Mouse (Mus musculus) liver, postnatal 0 days (tissue): Measurements from ENCODE around the gene Cfap298. TPM values are rescaled to one million over a fixed set of nuclear protein-coding genes. Genes with fewer than 3 reads are reported as not detected.

Experiments
- ATAC-seq: fragments of 200-750 bp; cut with Nextera tagmentation; 2 replicates; pipeline ENCODE4 v1.8.0; 2017; ENCODE audit warnings: mild to moderate bottlenecking, moderate library complexity
- DNase-seq: peaks from one replicate; pipeline ENCODE4 v3.0.0-alpha.2; 2016
- H3K27ac ChIP-seq: fragments of 300-500 bp; sonication (generic); 2 replicates; pipeline ENCODE4 v1.5.1; 2014; ENCODE audit warnings: antibody characterized with exemption, moderate library complexity, mild to moderate bottlenecking, low read depth
- H3K27me3 ChIP-seq: fragments of 300-500 bp; sonication (generic); 2 replicates; pipeline ENCODE4 v1.6.1; 2014; ENCODE audit warnings: low read length, control low read depth, mixed read lengths; ENCODE audit not compliant: insufficient read depth
- H3K36me3 ChIP-seq: fragments of 300-500 bp; sonication (generic); replicated peaks from 2 replicates; pipeline ENCODE4 v1.6.1; 2014; ENCODE audit warnings: mild to moderate bottlenecking, control low read depth, low read length, moderate library complexity, mixed read lengths; ENCODE audit not compliant: insufficient read depth
- H3K4me1 ChIP-seq: fragments of 300-500 bp; sonication (generic); 2 replicates; pipeline ENCODE4 v1.6.1; 2014; ENCODE audit warnings: antibody characterized with exemption, mild to moderate bottlenecking, control low read depth; ENCODE audit not compliant: insufficient read depth
- H3K4me2 ChIP-seq: fragments of 300-500 bp; sonication (generic); 2 replicates; pipeline ENCODE4 v1.6.1; 2014; ENCODE audit warnings: low read depth, mild to moderate bottlenecking, low read length, moderate library complexity, mixed read lengths
- H3K4me3 ChIP-seq: fragments of 300-500 bp; sonication (generic); 2 replicates; pipeline ENCODE4 v1.5.1; 2014; ENCODE audit warnings: low read depth, low read length
- H3K9ac ChIP-seq: fragments of 300-500 bp; sonication (generic); replicated peaks from 2 replicates; pipeline ENCODE4 v1.6.1; 2014; ENCODE audit warnings: mild to moderate bottlenecking, moderate library complexity
- H3K9me3 ChIP-seq: fragments of 300-500 bp; sonication (generic); 2 replicates; pipeline ENCODE4 v1.6.1; 2016; ENCODE audit warnings: mild to moderate bottlenecking, control low read depth, low read length, mixed read lengths
- CTCF ChIP-seq: sonication (generic); IDR thresholded peaks from 2 replicates; pipeline ENCODE4 v1.5.1; 2016; ENCODE audit warnings: antibody characterized with exemption, low read depth
- EP300 ChIP-seq: IDR thresholded peaks from 2 replicates; pipeline ENCODE4 v1.6.1; 2016; ENCODE audit warnings: antibody characterized with exemption, low read depth, mild to moderate bottlenecking
- WGBS: fragments of 180-500 bp; shearing (Covaris S2); extraction: QIAGEN DNeasy Blood & Tissue Kit; methylation state at CpG from one replicate; pipeline ENCODE4 v1.1.7; 2014; ENCODE audit not compliant: insufficient replicate concordance; 5-methylcytosine and 5-hydroxymethylcytosine counted together
- polyA plus RNA-seq: library from polyadenylated mRNA; unstranded; fragments of >200 nt; fragmentation: Nextera tagmentation; extraction: Ambion mirVana; gene quantifications from 2 replicates; pipeline ENCODE4 v1.2.1, GENCODE M21; 2015

Gene Cfap298
- polyA plus RNA-seq, 1 experiment from 2014 or later = 16.1 TPM

- no peak for TF ChIP-seq CTCF
- ATAC-seq = no peak
- no peaks in the 10 kb centered on the region for H3K27me3 ChIP-seq
Measured at GRCm38 (mm10) chr16:90903300-90903699, 31.6 kb downstream of the Cfap298 start.

GRCm38 (mm10) chr16:90901364-90901763 is 33.5 kb downstream of the Cfap298 start:
- 51% methylated on average over 3 of the region's 4 CpGs for WGBS
- H3K27ac ChIP-seq = no peak overlapping the region
- no peak for DNase-seq
- H3K27me3 ChIP-seq = no peaks in the 10 kb centered on the region
- H3K4me3 ChIP-seq = no peak overlapping the region
- H3K4me2 ChIP-seq = no peak overlapping the region
- peak; percentile 40 for ATAC-seq
- no peaks in the 10 kb centered on the region for H3K4me1 ChIP-seq
- no peaks in the 10 kb centered on the region for H3K9me3 ChIP-seq
- no peaks in the 10 kb centered on the region for H3K36me3 ChIP-seq
- H3K9ac ChIP-seq = no peak overlapping the region
- TF ChIP-seq CTCF (no peak), EP300 (no peak)

More at GRCm38 (mm10) chr16:90903300-90903699, 31.6 kb downstream of the Cfap298 start:
- Histone ChIP-seq H3K4me1 (no peaks in the 10 kb centered on the region), H3K36me3 (no peaks in the 10 kb centered on the region), H3K27ac (no peak overlapping the region), H3K4me3 (no peak overlapping the region), H3K4me2 (no peak overlapping the region), H3K9ac (no peak overlapping the region), H3K9me3 (no peaks in the 10 kb centered on the region)
- no peak for DNase-seq
- 41% methylated on average over 5 of the region's 5 CpGs for WGBS

- ATAC-seq = no peak
- H3K9me3 ChIP-seq = no peaks in the 10 kb centered on the region
- 52% methylated on average over 12 of the region's 12 CpGs for WGBS
Measured at GRCm38 (mm10) chr16:90899498-90899897, 35.4 kb downstream of the Cfap298 start.

DNA sequence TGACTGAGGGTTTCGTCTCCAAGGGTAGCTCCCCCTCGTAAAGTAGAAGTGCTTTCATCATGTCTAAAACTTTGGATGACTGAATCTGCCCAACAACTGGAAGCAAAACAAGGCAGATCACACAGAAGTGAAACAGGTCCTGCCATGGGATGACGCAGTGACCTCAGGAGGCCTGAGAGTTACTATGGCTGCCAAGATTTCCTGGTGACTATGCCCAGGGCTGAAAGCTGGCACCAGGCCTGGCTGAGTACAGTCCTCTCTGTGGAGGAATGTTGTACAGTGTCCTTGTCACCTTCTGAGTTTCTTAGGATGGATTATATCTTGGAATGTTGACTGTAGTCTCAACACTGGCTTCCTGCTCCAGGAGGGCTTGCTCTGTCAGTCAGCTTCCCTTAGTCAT is 37.3 kb downstream of the Cfap298 start:
- 75% methylated on average over 3 of the region's 3 CpGs for WGBS
- Histone ChIP-seq H3K4me1 (no peaks in the 10 kb centered on the region), H3K9me3 (no peaks in the 10 kb centered on the region), H3K27me3 (no peaks in the 10 kb centered on the region), H3K4me3 (no peak overlapping the region), H3K9ac (no peak overlapping the region), H3K27ac (no peak overlapping the region), H3K36me3 (no peaks in the 10 kb centered on the region), H3K4me2 (no peak overlapping the region)
- DNase-seq = no peak
- TF ChIP-seq CTCF (no peak), EP300 (no peak)
- no peak for ATAC-seq

More at GRCm38 (mm10) chr16:90899498-90899897, 35.4 kb downstream of the Cfap298 start:
- H3K9ac ChIP-seq = no peak overlapping the region
- TF ChIP-seq CTCF = no peak
- no peak for TF ChIP-seq EP300
- peak; percentile 42 for DNase-seq
- H3K27ac ChIP-seq = no peak overlapping the region
- H3K36me3 ChIP-seq = no peaks in the 10 kb centered on the region
- no peaks in the 10 kb centered on the region for H3K4me1 ChIP-seq
- H3K4me2 ChIP-seq = no peak overlapping the region
- no peaks in the 10 kb centered on the region for H3K27me3 ChIP-seq
- H3K4me3 ChIP-seq = no peak overlapping the region

GRCm38 (mm10) chr16:90893792-90894191 is 41.1 kb downstream of the Cfap298 start:
- 58% methylated on average over 9 of the region's 9 CpGs for WGBS
- DNase-seq (no peak), ATAC-seq (no peak)
- H3K9ac ChIP-seq = no peak overlapping the region
- no peak overlapping the region for H3K4me2 ChIP-seq
- no peaks in the 10 kb centered on the region for H3K27me3 ChIP-seq
- no peaks in the 10 kb centered on the region for H3K4me1 ChIP-seq
- no peaks in the 10 kb centered on the region for H3K9me3 ChIP-seq
- no peak overlapping the region for H3K4me3 ChIP-seq
- TF ChIP-seq CTCF = no peak
- no peaks in the 10 kb centered on the region for H3K36me3 ChIP-seq
- no peak overlapping the region for H3K27ac ChIP-seq

GRCm38 (mm10) chr16:90893019-90893418 is 41.9 kb downstream of the Cfap298 start:
- Histone ChIP-seq H3K27me3 (no peaks in the 10 kb centered on the region), H3K27ac (no peak overlapping the region), H3K4me1 (no peaks in the 10 kb centered on the region), H3K9ac (no peak overlapping the region), H3K4me2 (no peak overlapping the region), H3K4me3 (no peak overlapping the region), H3K36me3 (no peaks in the 10 kb centered on the region), H3K9me3 (peaks cover 2% of the 10 kb centered on the region)
- no peak for ATAC-seq
- TF ChIP-seq CTCF = no peak
- TF ChIP-seq EP300 = no peak
- 75% methylated on average over 7 of the region's 7 CpGs for WGBS
- no peak for DNase-seq

DNA sequence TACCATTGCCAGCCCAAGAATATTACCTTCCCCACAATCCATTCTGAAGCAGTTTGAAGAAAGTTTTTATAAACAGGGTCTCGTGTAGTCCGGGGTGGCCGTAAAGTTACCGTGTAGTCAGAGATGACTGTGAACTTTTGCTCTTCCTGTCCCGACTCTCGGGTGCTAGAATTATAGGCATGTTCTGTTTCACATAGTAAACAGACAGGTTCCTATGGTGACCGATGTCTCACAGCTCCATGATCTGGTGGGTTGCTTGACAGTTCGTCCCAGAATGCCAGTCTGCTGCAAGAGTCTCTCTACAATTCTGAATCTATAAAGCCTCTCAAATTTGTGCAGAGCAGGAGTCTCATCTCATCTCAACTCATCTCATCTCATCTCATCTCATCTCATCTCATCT is 42.8 kb downstream of the Cfap298 start:
- Histone ChIP-seq H3K4me2 (no peak overlapping the region), H3K27me3 (no peaks in the 10 kb centered on the region), H3K9me3 (peaks cover 6% of the 10 kb centered on the region), H3K4me1 (no peaks in the 10 kb centered on the region), H3K4me3 (no peak overlapping the region), H3K36me3 (no peaks in the 10 kb centered on the region), H3K9ac (no peak overlapping the region), H3K27ac (no peak overlapping the region)
- TF ChIP-seq CTCF (no peak), EP300 (no peak)
- ATAC-seq (no peak; the same call in 1 of the 2 replicates), DNase-seq (no peak)
- 47% methylated on average over 8 of the region's 8 CpGs for WGBS
